Mouse (Mus musculus): ENCODE results near the gene H2-Q6. TPM values are rescaled to one million over a fixed set of nuclear protein-coding genes. Genes with fewer than 3 reads are reported as not detected.
"Not testable (repeated sequence)": the region's sequence is repeated elsewhere in the genome, so short reads cannot be mapped to it uniquely, and the experiment has no call there.

Gene H2-Q6
- total and polyA plus RNA-seq, 2 experiments from 2014 or later: 0.85 to 1.2 TPM

DNA sequence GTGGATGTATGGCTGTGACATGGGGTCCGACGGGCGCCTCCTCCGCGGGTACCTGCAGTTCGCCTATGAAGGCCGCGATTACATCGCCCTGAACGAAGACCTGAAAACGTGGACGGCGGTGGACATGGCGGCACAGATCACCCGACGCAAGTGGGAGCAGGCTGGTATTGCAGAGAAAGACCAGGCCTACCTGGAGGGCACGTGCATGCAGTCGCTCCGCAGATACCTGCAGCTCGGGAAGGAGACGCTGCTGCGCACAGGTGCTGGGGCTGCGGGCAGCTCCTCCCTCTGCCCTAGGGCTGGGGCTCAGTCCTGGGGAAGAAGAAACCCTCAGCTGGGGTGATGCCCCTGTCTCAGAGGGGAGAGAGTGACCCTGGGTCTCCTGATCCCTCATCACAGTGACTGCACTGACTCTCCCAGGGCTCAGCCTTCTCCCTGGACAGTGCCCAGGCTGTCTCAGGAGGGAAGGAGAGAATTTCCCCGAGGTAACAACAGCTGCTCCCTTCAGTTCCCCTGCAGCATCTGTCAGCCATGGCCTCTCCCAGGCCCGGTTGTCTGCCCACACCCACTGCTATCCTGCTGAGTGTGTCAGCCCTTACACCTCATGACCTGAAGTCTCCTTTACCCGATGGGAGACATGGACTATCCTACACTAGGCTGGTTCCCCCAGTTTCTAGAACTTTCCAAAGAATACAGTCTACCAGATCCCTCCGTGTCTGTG, 15.4 kb downstream of the H2-Q6 start:
- H3K36me3 ChIP-seq (ENCODE audit: insufficient read depth, low read length); H3K9me3 ChIP-seq (ENCODE audit: low read length); DNase-seq (ENCODE audit: low spot score); H3K27ac ChIP-seq; H3K4me3 ChIP-seq (ENCODE audit: low read length); H3K9ac ChIP-seq (replicated peaks; ENCODE audit: low read length); H3K4me1 ChIP-seq (ENCODE audit: insufficient read depth, low read length); H3K4me2 ChIP-seq (ENCODE audit: low read depth, low read length); H3K27me3 ChIP-seq (ENCODE audit: insufficient read depth, low read length); ATAC-seq: not testable (repeated sequence)
- 49% methylated on average over 26 of the region's 27 CpGs for WGBS

GRCm38 (mm10) chr17:35442376-35442775, 17.7 kb downstream of the H2-Q6 start:
- not testable (repeated sequence) for DNase-seq (ENCODE audit: low spot score); H3K4me2 ChIP-seq (ENCODE audit: low read depth, low read length); H3K9me3 ChIP-seq (ENCODE audit: low read length); H3K36me3 ChIP-seq (ENCODE audit: insufficient read depth, low read length); H3K9ac ChIP-seq (replicated peaks; ENCODE audit: low read length); H3K4me3 ChIP-seq (ENCODE audit: low read length); H3K4me1 ChIP-seq (ENCODE audit: insufficient read depth, low read length); ATAC-seq; H3K27ac ChIP-seq; H3K27me3 ChIP-seq (ENCODE audit: insufficient read depth, low read length)
- 89% methylated on average over 2 of the region's 2 CpGs for WGBS

DNA sequence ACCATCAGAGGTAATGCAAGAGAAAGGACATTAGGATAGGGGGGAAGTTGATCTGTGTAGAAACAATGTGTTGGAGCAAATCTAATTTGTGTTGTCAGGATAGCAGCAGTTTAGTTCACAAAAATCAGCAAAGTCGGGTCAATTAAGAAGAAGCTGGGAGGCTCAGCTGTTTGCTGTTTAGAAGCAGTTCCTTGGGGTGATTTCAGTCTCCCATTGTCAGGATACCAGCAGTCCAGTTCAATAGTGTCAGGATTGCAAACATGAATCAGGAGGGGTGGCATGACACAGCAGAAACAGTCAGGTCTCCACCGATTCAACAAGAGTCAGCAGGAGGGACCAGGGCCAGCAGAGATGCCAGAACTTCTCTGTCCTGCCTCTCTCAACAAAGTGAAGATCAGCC, 19.9 kb downstream of the H2-Q6 start:
- H3K4me2 ChIP-seq (ENCODE audit: low read depth, low read length); H3K4me3 ChIP-seq (ENCODE audit: low read length); H3K9me3 ChIP-seq (ENCODE audit: low read length); H3K27me3 ChIP-seq (ENCODE audit: insufficient read depth, low read length); H3K36me3 ChIP-seq (ENCODE audit: insufficient read depth, low read length); H3K4me1 ChIP-seq (ENCODE audit: insufficient read depth, low read length); ATAC-seq; H3K9ac ChIP-seq (replicated peaks; ENCODE audit: low read length); DNase-seq (ENCODE audit: low spot score); H3K27ac ChIP-seq: not testable (repeated sequence)
- 83% methylated on average over 2 of the region's 2 CpGs for WGBS

DNA sequence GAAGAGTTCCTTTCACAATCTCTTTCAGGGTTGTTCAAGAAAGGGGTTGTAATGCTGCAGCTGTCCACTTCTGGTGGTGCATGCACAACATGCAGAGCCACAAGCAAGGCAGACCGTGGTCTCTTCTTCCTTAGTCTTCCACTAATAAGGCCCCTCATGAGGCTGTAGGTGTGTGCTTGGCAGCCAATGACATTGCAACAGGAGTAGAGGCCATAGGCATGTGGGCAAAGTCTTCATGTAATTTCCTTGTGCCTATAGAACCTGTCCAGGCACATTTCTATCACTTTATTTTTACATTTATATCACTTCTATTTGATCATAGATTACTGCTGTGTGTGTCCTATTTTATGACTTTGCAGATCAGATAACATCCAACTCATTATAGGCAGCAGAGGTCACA, 33.6 kb downstream of the H2-Q6 start:
- not testable (repeated sequence) for H3K9ac ChIP-seq (replicated peaks; ENCODE audit: low read length); H3K9me3 ChIP-seq (ENCODE audit: low read length); H3K36me3 ChIP-seq (ENCODE audit: insufficient read depth, low read length); H3K27ac ChIP-seq; H3K4me3 ChIP-seq (ENCODE audit: low read length); H3K27me3 ChIP-seq (ENCODE audit: insufficient read depth, low read length); H3K4me1 ChIP-seq (ENCODE audit: insufficient read depth, low read length); ATAC-seq; DNase-seq (ENCODE audit: low spot score); H3K4me2 ChIP-seq (ENCODE audit: low read depth, low read length)
- no CpG with 5 or more reads among the region's 1 CpGs for WGBS

- not testable (repeated sequence) for H3K9ac ChIP-seq (replicated peaks; ENCODE audit: low read length); H3K4me1 ChIP-seq (ENCODE audit: insufficient read depth, low read length); H3K4me2 ChIP-seq (ENCODE audit: low read depth, low read length); H3K4me3 ChIP-seq (ENCODE audit: low read length); H3K36me3 ChIP-seq (ENCODE audit: insufficient read depth, low read length); DNase-seq (ENCODE audit: low spot score); H3K27me3 ChIP-seq (ENCODE audit: insufficient read depth, low read length); H3K27ac ChIP-seq; H3K9me3 ChIP-seq (ENCODE audit: low read length)
- WGBS: 54% methylated on average over 2 of the region's 9 CpGs
- peak; percentile 70 for ATAC-seq
Measured at GRCm38 (mm10) chr17:35460513-35461341, 36.1 kb downstream of the H2-Q6 start.

DNA sequence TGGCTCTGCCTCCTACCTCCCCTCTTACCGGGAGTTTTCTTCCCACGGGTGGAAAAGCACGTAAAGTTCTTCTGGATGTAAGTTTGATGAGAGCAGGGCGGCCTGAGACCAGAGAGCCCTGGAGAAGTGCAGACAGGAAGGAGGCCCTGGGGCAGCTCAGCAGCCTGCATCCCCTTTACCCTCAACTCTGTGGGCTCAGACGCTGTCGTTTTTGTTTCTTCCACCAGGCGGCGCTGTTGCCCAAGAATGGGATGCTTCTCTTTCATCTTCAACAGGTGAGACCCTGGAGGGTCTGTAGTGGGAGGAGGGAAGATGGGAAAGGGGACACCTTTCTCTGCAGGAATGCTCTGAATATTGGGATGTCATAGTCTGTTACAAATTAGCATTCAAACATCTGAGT, 41.0 kb downstream of the H2-Q6 start:
- DNase-seq (ENCODE audit: low spot score): peak; percentile 57
- 10% methylated on average over 8 of the region's 8 CpGs for WGBS
- H3K27ac ChIP-seq: not testable (repeated sequence)

GRCm38 (mm10) chr17:35468936-35469335, 44.3 kb downstream of the H2-Q6 start:
- H3K27ac ChIP-seq; ATAC-seq; H3K4me3 ChIP-seq (ENCODE audit: low read length); DNase-seq (ENCODE audit: low spot score); H3K4me2 ChIP-seq (ENCODE audit: low read depth, low read length); H3K9ac ChIP-seq (replicated peaks; ENCODE audit: low read length); H3K4me1 ChIP-seq (ENCODE audit: insufficient read depth, low read length); H3K9me3 ChIP-seq (ENCODE audit: low read length); H3K36me3 ChIP-seq (ENCODE audit: insufficient read depth, low read length): not testable (repeated sequence)
- 54% methylated on average over 3 of the region's 3 CpGs for WGBS
- peaks cover 18% of the 10 kb centered on the region for H3K27me3 ChIP-seq (ENCODE audit: insufficient read depth, low read length)

More for the DNA sequence above, 41.0 kb downstream of the H2-Q6 start:
- not testable (repeated sequence) for H3K36me3 ChIP-seq (ENCODE audit: insufficient read depth, low read length); H3K4me2 ChIP-seq (ENCODE audit: low read depth, low read length); ATAC-seq; H3K4me3 ChIP-seq (ENCODE audit: low read length); H3K4me1 ChIP-seq (ENCODE audit: insufficient read depth, low read length); H3K9me3 ChIP-seq (ENCODE audit: low read length); H3K9ac ChIP-seq (replicated peaks; ENCODE audit: low read length)
- peaks cover 16% of the 10 kb centered on the region for H3K27me3 ChIP-seq (ENCODE audit: insufficient read depth, low read length)
- TF ChIP-seq CTCF (IDR thresholded peaks at IDR 0.05; ENCODE audit: low read depth): peak; percentile 82
